Mouse (Mus musculus) adrenal gland, postnatal 36 days (tissue): Measurements from ENCODE around the gene Robo4. TPM values are rescaled to one million over a fixed set of nuclear protein-coding genes. Genes with fewer than 3 reads are reported as not detected.

ENCODE experiments used
- DNase-seq, 2 experiments: peaks; one replicate each; pipeline ENCODE4 v3.0.0; 2021; ENCODE audit warnings: mixed read lengths in 1 of 2
- long read RNA-seq, 2 experiments: library from polyadenylated mRNA; stranded (forward); transcript quantifications; one replicate each; pipeline ENCODE4 v2.0.0; 2021; ENCODE audit warnings: borderline sequencing depth in 2 of 2
- total RNA-seq, 2 experiments: library from RNA; stranded (reverse); gene quantifications; 2 replicates each; pipeline ENCODE4 v1.2.3; 2021

The Robo4 gene
- 10 to 100 TPM; 21.7 to 33.5 TPM for total RNA-seq
- long read RNA-seq, experiment 1, full-length matches to known transcripts = 1 of 14 reads
- long read RNA-seq, experiment 1, partial matches to known transcripts = 11 of 14 reads
- long read RNA-seq, experiment 1, other reads (novel, unspliced or antisense) = 2 of 14 reads
- long read RNA-seq, experiment 2, full-length matches to known transcripts = 4 of 12 reads
- long read RNA-seq, experiment 2, partial matches to known transcripts = 7 of 12 reads
- long read RNA-seq, experiment 2, other reads (novel, unspliced or antisense) = 1 of 12 reads

DNA sequence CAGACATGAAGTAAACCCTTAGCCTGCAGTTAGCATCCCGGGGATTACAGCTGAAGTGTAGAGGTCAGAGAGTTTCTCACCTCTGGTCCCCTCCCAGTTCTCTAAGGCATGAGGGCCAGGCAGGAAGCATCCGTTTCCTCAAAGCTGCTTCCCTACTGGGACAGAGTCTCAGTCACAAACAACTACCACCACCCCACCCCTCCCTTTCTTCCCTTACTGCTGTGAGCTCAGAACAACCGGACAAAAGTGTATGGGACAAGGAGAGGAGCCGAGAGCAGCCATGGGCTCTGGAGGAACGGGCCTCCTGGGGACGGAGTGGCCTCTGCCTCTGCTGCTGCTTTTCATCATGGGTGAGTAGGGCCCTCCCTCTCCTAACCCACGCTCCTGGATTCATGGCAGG lies at the start of gene Robo4:
Gene Robo4, plus strand, starts transcription at position 96 of the 400 bp plus-strand sequence.
- peak in 1 of 2 experiments; percentile 60 for DNase-seq

DNA sequence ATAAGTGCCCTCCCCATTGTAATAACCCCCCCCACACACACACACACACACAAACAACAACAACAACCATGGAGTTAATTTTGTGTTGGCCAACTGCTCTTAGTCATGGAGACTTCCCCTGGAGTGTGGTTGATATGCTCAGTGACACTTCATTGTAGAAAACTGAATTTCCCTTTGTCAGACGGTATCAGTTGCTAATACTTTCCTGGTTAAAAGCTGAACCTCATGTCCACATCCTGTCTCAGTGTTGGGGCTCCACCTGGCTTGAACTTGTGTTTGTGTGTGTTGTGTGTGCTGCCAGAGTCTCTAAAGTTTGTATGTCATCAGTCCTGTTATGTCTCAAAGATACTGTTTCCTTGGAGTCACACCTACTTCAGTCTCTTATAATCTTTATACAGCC lies 47.2 kb upstream of the Robo4 start:
- no peak for DNase-seq

DNA sequence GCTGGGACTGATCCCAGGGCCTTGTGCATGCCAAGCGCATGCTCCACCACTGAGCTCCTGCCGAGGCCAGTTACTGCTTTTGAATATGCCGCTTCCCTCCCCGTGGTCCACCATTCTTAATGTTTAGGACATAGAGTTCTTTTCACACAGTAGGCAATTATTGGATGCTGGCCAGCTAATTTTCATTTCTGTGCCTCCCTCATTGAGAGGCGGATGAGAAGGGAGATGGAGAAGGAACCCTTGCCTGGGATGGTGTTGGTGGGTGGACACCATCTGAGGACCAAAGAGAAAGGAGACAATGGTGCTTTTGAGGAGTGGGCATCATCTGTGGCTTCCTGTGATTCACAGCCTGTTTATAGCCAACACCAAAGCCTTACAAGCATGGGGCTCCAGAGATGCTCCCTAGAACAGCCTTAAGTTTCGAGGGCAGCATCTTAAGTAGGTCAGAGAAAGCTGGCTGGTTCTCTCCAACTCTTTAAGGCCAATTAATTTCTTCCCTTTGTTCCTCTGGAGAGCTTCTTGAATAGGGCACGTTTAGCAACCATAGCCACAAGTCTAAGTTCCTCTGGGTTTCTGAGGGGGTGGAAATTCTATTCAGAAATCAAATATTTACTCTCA lies 42.9 kb upstream of the Robo4 start:
- no peak for DNase-seq

DNA sequence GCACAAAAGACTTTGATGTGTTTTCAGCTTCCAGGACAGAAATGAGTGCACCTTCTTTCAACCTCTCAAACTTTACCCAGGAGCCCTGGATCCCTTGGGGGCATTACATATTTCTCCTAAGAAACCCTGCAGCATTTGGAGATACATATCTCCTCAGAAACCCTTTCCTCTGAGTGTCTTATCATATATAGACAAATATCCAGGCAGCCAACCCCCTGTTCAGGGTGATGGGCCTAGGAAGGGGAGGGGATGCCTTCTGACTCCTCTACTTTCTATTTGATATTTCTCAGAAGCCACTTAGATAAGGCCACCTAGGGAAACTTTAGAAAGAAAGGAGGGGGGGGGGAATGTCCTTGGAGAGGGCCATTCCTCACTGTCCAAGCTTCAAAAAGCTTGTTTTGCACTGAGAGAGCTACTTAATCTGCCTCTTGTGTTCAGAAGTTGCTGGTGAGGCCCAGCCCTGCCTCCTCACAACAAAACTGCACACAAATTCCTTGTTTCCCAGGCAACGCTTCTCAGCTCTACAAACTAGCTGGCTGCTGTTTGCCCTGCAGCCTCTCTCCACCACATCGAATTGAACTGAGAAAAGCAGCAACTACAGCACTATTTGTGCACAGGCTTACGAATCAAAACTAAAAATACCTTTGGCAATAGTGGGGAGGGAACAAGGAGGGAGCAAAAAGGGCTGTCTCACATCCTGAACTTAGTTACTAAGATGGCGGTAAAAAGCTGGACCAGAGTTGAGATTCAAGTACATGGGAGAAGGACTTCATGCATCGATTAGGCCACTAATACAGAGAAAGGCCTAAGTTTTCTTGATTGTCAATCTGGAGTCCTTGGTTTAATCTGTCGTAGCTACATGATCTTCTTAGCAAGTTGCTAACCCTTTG lies 42.1 kb upstream of the Robo4 start:
- DNase-seq = peak; percentile 31 to 65

DNA sequence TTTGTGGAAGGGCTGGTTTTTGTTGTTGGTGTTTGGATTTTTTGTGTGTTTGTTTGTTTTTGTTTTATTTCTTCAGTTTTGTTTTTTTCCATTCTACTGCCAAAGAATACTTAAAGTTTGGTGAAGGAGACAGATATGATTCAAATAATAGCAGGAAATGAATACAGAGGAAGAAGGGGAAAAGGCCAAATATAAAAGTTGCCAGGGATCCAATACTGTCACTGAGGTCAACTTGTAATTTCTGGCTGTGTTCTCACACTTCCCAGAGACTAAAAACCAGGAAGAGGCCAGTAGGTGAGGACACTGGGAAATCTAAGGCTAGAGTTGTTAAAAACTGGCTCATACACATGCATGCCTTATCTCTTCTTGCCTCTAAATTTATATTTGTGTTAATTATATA lies 39.6 kb upstream of the Robo4 start:
- DNase-seq = no peak

DNA sequence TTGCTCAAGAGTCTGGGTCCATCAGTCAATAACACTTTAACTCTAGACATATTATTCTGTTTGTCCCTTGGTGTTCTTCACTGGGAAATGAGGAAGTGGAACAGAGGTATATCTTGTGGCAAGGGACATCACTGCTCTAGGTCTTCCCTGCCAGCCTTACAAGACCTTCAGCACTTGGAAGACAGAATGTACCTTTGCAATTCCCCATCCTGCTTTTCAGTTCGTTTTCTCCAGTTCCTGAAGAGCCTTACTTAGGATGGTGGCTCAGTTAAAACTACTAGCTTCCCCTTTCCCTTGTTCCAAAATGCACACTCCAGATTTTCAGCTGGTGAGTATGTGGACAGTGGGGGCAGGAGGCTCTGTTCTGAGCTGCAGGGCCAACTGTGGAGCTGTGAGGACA lies 38.8 kb upstream of the Robo4 start:
- no peak for DNase-seq

DNA sequence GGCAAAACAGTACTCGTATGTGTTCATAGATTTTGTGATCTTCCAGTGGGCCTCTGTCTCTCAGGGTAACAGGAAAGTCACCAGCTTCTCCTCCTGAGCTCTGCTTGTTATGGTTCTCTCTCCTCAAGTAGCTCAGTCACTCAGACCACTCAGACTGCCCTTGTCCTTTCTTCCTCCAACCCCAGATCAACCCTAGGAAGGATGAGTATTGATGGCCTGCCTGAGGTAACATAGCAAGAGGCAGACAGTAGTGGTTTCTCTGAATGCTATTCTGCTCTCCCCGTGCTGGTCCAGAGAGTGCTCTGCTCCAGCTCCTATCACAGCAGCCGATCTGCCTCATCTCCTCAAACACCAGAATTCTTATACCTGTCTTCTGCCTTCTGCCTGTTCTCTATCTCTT lies 38.1 kb upstream of the Robo4 start:
- DNase-seq = no peak

DNA sequence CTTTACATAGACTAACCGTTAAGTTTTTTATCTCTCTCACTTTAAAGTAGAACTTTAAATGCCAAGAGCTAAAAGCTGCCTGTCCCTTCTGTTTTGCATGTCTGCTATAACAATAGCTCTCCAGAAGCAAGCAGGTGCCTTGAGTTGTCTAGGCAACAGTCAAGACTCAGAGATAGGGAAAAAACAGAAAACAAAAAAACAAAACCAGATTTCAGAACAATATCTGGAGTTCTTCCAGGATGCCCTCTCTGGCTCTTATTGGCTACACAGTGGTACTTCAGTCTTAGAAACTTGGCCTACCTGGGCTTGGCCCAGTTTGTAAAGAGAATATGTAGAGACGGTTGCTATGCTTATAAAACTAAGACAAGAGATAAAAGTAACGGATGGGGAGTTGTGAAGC lies 37.3 kb upstream of the Robo4 start:
- no peak for DNase-seq

DNA sequence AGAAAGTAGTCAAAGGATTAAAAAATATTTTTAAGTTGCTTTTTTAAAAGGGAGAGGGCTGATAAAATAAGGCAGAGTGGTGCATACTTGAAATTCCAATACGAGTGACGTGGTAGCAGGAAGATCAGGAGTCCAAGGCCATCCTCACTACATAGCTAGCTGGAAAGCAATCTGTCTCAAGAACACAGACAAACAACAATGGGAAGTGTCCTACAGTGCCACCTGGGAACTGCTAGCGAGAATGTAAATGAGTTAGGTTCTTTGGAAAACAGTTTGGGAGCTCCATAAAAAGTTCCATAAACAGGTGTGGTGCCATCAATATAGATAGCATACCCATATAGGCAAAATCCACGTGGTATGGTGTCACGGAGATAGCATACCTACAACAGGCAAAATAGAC lies 36.0 kb upstream of the Robo4 start:
- DNase-seq = peak; percentile 16 to 39

DNA sequence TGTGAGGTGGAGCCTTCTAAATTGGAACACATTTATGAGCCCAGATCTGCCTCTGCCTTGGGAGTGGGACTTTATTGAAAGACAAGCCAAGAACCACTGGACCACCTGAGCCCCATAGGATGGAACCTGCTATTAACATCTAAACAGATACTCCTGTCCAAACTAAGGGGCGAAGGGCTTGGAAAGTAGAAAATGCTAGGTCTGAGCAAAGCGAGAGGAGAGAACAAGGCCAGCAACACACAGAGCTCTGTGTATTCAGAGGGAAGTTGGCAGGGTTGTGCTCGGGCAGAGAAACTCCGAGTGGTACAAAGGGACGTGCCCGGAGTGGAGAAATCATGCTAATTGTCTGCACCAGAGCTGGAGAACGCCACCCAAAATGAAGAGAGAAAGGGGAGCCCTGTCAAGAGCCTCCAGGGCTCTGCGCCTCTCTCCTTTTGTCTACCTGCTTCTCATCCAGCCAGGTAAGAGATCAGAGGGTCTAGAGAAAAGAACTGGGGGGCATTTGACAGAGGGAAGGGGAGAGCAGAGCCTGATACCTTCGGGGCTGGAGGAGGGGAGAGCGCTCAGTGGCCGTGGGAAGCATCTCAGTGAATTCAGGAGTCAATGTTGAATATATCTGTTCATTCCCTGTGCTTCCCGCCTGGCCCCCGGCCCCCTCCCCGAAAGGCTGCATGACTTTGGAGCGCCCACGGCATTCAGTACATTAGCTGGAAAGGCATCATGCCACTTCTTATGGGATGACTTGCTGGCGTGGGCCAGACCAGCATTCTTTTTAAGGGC lies 34.2 kb upstream of the Robo4 start, which contains the start of gene Hepacam:
Gene Hepacam, plus strand, starts transcription at position 51 of the 780 bp plus-strand sequence.
- DNase-seq = no peak

DNA sequence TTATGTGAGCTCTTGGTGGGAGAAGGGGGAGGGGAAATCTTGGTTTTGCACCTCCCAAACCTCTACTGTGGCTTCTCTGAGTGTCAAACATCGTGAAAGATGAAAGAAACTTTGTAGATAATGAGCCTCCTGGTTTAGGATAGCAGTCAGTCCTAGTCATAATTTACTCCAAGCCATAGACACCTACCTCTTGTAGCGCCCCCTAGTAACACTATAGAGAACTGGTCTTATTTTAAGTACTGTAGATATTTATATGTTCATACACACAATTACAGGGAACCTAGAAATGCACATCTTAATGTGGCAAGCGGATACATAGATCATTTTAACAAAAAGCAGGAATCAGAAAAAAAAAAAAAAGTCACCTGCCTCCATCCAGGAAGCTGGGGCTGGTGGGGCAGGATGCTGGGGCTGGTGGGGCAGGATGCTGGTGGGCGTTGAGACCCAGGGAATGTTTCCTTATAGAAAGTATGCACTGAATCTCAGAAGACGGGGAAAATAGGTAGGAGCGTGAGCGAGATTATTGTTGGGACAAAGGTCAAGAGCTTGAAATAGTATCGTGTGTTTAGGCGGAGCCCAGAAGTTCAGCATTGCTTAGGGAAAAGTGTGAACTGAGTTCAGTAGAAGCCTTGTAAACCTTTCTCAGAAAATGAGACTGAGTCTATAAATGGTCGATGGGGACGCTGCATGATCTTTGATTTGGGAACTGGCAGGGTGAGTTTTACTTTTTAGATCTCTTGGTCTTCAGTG lies 33.4 kb upstream of the Robo4 start:
- DNase-seq = no peak

DNA sequence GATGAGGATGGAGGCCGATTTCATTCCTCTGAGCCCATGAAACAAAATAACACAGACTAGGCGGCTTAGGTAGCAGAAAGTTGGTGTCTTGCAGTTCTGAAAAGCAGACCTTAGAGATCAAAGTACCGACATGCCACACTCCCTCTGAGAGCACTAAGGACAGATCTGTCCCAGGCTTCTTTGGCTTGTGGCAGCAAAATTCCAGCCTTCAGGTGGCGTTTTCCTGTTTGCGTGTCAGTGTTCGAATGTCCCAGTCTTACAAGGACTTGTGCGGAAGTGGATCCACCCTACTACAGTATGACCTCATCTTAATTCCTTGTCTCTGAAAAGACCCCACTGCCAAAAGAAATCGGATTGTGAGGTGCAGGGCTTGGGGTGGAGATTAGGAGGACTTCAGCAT lies 32.8 kb upstream of the Robo4 start:
- DNase-seq = peak; percentile 20 to 41

DNA sequence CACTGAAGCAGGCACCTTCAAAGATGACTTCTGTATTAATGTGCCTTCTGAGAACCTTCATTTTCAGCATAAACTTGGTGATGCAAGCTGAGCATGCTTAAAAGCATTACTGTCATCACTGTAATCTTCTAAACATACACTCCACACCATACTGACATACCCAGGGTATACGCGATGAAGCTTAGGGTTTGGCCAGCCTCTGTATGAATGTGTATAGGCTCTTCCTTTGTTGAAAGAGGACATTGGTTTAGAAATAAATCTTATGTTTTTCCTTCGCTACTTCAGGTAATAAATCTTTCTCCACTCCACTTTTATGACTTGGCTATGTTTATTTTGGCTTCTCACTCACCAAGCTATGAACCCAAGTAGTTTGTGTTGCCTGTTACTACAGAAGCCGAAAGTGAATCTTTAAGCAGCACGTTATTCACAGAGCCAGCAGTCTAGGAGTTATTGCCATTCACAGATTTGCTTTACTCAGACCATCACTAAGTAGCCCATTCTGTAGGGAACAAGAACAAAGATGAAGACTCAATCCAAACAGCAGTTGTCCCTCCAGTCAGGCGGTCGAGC lies 30.4 kb upstream of the Robo4 start:
- DNase-seq = no peak

DNA sequence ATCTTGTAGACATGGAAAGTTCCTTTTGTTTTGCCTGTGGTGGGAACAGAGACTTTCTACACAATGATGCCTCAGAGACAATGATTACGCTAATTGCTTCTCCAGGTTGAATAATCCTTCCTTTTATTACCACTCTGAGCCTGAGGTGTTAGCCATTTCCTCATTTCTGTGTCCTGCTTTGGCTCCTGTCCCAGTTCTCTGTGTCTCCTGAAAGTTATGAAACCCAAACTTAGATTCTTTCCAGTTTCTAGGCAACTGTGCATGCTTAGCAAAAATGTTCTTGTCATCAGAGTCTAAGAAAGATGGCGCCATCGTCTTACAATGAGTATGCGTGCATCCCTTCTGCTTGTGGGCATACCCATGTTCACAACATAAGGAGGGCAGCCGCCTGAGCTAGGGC lies 26.0 kb upstream of the Robo4 start:
- no peak for DNase-seq

DNA sequence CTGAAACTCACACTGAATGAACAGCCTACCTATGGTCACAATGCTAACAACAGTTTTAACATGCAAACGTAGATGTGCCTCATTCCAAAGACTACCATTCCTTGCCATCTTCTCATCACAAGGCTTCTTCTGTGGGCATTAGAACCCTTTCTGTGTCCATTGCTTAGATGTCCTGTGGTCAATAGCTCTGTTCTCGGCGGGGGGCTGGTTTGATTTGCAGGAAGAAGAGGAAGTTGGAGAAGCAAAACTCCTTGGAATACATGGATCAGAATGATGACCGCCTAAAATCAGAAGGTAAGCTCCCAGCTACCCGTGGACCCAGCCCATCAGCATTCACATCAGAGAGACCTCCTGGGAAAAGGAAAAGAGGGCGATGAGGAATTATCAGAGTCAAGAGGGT lies 18.5 kb upstream of the Robo4 start:
- DNase-seq = no peak

DNA sequence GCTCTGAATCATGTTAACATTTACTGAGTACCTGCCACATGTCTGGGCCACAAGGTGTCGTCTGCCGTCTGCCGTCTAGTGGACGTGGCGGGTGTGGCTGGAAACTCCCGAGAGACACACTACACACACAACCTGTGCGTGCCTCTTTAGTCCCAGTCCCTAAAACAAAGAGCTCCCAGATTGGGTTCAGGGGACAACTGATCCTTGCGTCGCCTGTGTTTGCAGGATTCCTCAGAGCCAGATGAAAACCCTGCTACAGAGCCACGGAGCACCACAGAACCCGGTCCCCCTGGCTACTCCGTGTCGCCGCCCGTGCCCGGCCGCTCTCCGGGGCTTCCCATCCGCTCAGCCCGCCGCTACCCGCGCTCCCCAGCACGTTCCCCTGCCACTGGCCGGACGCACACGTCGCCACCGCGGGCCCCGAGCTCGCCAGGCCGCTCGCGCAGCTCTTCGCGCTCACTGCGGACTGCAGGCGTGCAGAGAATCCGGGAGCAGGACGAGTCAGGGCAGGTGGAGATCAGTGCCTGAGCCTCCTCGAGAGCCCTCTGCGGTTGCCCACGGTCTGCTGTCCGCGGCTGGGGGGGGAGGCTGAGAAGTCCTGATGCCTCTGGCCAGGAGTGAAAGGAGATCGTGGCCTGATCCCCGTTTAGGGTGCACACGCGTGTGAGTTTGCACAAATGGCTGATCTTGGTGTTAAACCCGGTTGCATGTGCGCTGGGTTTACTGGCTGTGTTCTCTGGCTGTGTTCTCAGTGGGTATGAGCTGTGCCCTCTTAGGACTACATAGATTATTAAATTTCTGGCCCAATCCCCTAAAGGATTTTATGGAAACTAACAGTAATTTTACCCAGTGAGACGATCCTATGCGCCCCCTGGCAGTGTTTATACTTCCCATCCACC lies 17.2 kb upstream of the Robo4 start:
- DNase-seq = peak; percentile 59 to 76

DNA sequence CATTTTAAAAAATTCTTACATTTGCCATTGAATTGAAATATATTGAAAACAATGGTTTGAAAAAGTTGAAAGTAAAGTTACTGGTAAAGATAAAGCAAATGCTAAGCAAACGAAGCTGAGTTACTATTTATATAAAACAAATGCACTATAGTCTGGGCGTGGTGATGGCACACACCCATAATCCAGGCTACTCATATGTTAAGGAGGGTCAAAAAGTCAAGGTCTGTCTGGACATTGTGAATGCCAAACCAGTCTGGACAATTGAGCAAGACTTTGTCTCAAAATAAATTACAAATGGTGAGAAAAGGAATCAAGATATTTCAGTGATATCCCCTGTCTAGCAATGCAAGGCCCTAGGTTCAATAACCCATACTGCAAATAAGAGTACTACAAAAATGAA lies 10.8 kb upstream of the Robo4 start:
- no peak for DNase-seq

DNA sequence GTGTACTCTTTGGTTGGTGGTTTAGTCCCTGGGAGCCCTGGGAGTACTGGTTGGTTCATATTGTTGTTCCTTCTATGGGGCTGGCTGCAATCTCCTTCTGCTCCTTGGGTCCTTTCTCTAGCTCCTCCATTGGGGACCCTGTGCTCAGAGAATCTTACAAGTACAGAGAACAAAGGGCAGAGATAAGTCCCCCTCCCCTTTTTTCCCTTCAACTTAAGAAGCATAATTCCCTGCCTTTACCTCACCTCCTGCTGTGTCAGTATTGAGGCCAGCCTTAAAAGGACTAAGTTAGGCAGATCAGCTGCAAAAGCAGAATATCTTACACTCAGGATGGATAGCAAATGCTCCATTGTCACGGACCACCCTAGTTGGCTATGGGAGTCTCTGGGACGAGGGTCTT lies 9.6 kb upstream of the Robo4 start:
- no peak for DNase-seq

DNA sequence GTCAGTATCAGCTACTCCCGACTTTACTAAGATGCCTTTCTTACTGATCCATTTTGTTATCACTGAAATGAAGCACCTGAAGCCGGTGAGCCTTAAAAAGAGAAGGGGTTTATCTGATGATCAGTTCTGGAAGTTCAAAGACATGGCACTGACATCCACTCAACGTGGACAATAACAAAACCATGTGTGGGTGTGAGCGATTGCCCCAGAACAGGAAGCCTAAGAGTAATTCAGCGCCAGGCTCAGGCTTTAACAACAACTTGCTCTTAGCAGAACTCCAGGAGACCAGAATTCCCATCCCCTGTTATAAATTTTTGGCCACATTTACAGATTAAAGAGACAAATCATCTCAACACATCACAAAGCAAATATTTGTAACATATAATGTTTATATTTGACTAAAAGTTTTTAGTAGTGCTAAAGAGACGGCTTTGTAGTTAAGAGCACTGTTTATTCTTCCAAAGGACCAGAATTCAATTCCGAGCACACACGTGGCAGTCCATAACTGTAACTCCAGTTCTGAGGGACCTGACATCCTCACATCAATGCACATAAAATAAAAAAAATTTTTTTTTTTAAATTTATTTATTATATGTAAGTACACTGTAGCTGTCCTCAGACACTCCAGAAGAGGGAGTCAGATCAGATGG lies 8.1 kb upstream of the Robo4 start:
- no peak for DNase-seq

DNA sequence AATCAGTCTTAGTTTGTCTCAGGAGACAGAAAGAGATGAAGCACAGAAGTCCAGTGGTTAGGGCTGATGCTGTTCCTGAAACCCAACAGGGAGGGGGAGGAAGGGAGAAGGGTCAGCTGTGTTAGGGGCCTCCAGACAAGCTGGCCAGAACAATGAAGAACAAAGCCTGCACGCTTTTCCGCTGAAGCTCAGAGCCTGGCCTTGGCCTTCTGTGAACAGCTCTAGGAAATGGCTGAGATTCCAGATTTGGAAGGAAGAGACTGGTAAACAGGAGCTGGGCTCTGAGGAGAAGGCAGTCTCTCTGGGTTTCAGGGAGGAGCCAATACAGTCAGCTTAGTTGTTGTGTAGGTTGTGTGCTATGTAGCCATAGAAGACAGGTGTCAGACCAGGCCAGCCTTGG lies 1.1 kb upstream of the Robo4 start:
- DNase-seq = peak; percentile 39 to 63
